Mouse (Mus musculus) brain, embryonic 18.5 days (tissue): ENCODE measurements at regions not wholly inside any gene's neighbourhood (a gene's known extent, or its start where the extent isn't known, plus 50 kb on each side); places are given as distances from the start of the nearest gene placed in this dataset.
A peak's percentile ranks its signal among the peaks of the same experiment; 100 is the strongest.

Source experiments
- DNase-seq: peaks from one replicate; pipeline ENCODE4 v3.0.0-alpha.2; 2012; ENCODE audit warnings: low read depth, low spot score

- no peak for DNase-seq
These were observed 52.7 kb upstream of the Gm21915 start for GRCm38 (mm10) chr9:40617676-40618062.

DNA sequence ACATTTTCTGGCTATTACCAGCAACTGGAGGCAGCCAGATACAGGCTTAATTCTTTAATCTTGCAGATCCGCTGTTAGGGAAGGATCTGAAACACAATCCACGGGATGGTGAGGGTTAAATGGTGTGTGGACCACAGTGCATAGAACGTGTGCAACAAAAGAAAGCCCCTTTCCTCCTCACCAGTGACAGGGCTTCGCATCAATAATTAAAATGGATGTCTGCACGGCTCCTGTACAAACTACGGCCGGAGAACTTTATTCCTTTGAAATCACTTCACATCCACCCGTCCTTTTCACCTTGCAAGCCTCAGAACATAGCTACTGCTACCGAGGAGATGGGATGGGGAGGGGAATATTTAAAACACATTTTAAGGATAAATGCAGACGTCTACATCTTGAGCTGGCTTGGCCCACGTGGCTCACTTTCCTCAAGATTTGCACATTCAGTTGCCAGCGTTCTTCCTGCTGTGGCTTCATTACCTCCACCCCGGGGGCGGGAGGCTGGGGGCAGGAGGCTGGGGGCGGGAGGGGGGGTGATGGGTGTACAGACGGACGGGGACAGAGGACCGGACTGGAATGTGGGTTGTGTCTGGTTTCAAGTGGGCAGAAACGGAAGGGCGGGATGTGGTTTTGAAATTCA lies 53.3 kb upstream of the Gm21915 start:
- DNase-seq, result no peak

- DNase-seq, result peak; percentile 71
These were observed 53.9 kb upstream of the Gm21915 start for GRCm38 (mm10) chr9:40616426-40617035.

- no peak for DNase-seq
These were observed 54.5 kb upstream of the Gm21915 start for GRCm38 (mm10) chr9:40615891-40616290.

- no peak for DNase-seq
These were observed 56.3 kb upstream of the Gm21915 start for GRCm38 (mm10) chr9:40614071-40614470.

DNA sequence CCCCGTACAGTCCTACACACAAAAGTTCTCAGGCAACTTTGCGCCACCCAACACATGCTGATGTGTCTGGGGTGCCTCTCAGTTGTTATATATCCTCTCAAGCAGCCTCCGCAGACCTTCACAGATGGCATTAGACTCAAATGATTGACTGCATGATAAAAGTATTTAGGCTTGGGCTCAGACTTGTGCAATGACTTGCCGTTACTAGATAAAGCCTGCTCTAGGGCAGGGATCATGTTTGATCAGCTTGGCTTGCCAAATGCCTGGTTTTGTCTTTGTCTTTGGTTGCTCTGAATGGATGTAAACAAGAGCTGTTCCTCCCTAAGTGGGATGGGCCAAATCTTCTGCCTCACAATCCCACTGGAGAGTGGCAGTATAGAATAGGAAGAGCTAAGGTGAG lies 57.2 kb upstream of the Gm21915 start:
- DNase-seq, result no peak

DNA sequence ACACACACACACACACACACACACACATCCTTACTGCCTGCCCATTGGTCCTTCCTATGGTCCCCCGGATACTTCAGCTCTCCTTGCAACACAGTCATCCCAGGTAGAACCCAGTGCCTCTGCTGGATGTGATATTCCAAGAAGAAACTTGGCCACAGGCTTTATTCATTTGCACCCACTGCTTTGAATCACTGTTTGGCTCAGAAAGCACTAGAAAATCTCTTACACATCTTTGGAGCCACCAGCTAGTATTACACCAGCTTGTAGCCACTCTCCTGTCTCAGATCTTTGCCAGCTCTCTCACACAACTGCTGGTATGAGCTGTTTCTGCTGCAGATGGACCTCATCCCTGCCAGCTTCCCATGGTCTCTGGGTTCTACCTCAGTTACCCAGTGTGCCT lies 57.7 kb upstream of the Gm21915 start:
- DNase-seq, result no peak

GRCm38 (mm10) chr9:40612312-40612711 lies 58.1 kb upstream of the Gm21915 start:
- no peak for DNase-seq

DNA sequence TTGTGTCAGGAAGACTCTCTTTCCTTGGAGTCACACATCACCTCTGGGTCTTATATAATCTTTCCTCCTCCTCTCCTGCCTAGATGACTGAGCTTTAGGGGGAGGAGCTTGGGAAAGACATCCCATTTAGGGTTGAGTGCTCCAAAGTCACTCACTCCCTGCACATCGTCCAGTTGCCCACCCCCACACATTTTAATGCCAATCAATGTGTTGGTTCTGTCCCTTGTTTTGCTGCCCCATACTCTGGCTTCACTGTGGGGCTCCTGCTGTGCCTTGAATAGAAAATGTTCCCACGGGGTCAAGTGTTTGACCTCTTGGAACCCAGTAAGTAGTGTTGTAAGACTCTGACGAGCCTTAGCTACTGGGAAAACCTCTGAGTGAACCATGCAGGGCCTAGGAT lies 58.8 kb upstream of the Gm21915 start:
- DNase-seq, result no peak

DNA sequence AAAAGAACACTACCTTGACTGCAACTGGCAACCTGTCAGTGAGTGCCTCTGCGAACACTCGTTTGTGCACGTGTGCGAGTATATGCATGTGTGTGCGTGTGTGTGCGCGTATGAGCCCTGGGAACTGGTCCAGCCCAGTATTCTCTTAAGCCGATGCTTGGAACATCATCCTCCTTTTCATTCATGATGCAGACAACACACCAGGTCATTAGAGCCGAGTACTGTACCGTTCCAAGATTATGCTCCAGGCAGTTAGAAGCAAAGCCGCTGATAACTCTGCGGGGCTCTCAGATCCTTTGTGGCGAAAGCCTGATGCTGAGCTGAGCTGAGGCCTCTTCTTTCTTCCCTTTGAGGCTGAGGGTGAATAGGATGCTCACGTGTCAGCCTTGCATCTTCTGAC lies 61.8 kb upstream of the Gm21915 start:
- no peak for DNase-seq

DNA sequence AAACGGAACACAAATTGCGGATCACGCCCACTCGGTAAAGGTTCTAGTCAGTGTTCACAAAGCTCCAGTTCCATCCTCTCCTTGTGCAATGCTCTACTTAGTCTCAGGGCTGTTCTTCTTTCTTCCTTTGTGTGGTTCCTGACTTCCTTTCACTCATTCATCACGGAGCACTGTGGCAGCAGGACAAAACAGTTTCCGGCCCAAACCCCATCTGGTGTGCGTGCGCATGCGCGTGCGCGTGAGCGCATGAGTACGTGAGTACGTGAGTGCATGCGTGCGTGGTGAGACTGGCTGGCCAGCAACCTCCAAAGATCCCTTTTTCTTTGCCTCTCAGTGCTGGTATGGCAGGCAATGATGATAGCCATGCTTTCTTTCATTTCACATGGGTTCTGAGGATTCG lies 62.5 kb upstream of the Gm21915 start:
- DNase-seq, result no peak

DNA sequence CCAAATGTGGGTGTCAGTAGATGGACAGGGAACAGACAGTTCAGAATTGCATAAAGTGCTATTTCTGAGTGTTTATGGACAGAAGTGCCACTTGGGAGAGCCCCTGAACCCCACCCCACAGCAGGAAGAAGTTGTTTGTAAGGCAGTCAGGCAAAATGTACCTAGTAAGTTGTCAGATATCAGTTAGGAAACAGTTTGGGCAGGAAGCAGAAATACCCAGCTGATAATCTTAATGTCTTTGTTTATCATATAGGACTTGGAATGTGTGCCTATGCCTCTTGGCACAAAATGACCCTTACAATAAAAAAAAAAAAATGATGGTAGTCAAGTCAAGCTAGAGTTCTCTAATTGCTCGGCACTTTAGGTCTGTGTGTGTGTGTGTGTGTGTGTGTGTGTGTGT lies 66.9 kb upstream of the Gm21915 start:
- DNase-seq, result no peak

- DNase-seq, result no peak
These were observed 67.2 kb upstream of the Gramd1b start for GRCm38 (mm10) chr9:40598431-40598831.

- no peak for DNase-seq
These were observed 56.2 kb upstream of the Gramd1b start for GRCm38 (mm10) chr9:40587421-40587820.

DNA sequence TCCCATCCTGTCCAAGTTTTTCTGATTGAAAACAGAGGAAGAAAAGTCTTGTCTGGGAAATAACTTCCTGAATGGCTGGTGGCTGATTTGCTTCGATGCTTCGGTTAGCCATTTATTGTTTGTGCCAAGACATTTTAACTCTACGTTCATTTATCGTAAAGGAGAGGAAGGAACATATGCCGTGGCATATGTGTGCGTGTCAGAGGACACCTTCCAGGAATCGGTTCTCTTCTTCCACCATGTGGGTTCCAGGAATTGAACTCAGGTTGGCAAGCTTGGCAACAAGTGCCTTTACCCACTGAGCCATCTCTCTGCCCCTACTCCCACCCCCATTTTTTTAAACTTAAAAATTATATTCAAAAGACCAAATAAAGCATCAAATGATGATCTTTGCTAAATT lies 55.4 kb upstream of the Gramd1b start:
- DNase-seq, result no peak

GRCm38 (mm10) chr9:40583554-40583953 lies 52.4 kb upstream of the Gramd1b start:
- no peak for DNase-seq

GRCm38 (mm10) chr9:40581854-40582253 lies 50.7 kb upstream of the Gramd1b start:
- no peak for DNase-seq
